Mouse (Mus musculus) embryonic facial prominence, embryonic 10.5 days (tissue): ENCODE measurements around the gene Mrpl12. TPM values are rescaled to one million over a fixed set of nuclear protein-coding genes. Genes with fewer than 3 reads are reported as not detected.
A peak's percentile ranks its signal among the peaks of the same experiment; 100 is the strongest.

ENCODE experiments used
- DNase-seq: peaks from one replicate; pipeline ENCODE4 v3.0.0-alpha.2; 2017; ENCODE audit warnings: low spot score
- H3K27ac ChIP-seq: fragments of 300-500 bp; sonication (generic); replicated peaks from 2 replicates; pipeline ENCODE4 v1.5.1; 2016; ENCODE audit warnings: mild to moderate bottlenecking
- H3K27me3 ChIP-seq: fragments of 300-500 bp; sonication (generic); replicated peaks from 2 replicates; pipeline ENCODE4 v1.6.1; 2016; ENCODE audit warnings: low read depth, mild to moderate bottlenecking; ENCODE audit not compliant: poor library complexity, severe bottlenecking
- H3K36me3 ChIP-seq: fragments of 300-500 bp; sonication (generic); replicated peaks from 2 replicates; pipeline ENCODE4 v1.6.1; 2016; ENCODE audit warnings: mild to moderate bottlenecking, moderate library complexity
- H3K4me1 ChIP-seq: fragments of 300-500 bp; sonication (generic); 2 replicates; pipeline ENCODE4 v1.6.1; 2016
- H3K4me3 ChIP-seq: fragments of 300-500 bp; sonication (generic); 2 replicates; pipeline ENCODE4 v1.5.1; 2016; ENCODE audit warnings: mild to moderate bottlenecking, moderate library complexity
- H3K9me3 ChIP-seq: fragments of 300-500 bp; sonication (generic); 2 replicates; pipeline ENCODE4 v1.6.1; 2016; ENCODE audit warnings: mild to moderate bottlenecking
- WGBS: fragments of 180-500 bp; shearing (Covaris S2); methylation state at CpG from one replicate; pipeline ENCODE4 v1.1.7; 2016; 5-methylcytosine and 5-hydroxymethylcytosine counted together
- polyA plus RNA-seq: library from polyadenylated mRNA; unstranded; fragments of >200 nt; fragmentation: Nextera tagmentation; extraction: Ambion mirVana; gene quantifications from 2 replicates; pipeline ENCODE4 v1.2.1, GENCODE M21; 2016

The Mrpl12 gene
- polyA plus RNA-seq, 1 experiment from 2014 or later, result 206 TPM

- H3K4me1 ChIP-seq, result peaks cover 59% of the 10 kb centered on the region
These were observed 4.8 kb downstream of the Mrpl12 start for GRCm38 (mm10) chr11:120489054-120489761.

GRCm38 (mm10) chr11:120490291-120491046, 6.1 kb downstream of the Mrpl12 start:
- Histone ChIP-seq H3K4me3 (peak overlapping the region; percentile 87), H3K9me3 (no peaks in the 10 kb centered on the region)

More at GRCm38 (mm10) chr11:120489054-120489761, 4.8 kb downstream of the Mrpl12 start:
- 65% methylated on average over 4 of the region's 4 CpGs for WGBS
- H3K4me3 ChIP-seq, result peak overlapping the region; percentile 4; the same call in 1 of the 2 replicates
- H3K36me3 ChIP-seq, result peaks cover 61% of the 10 kb centered on the region
- DNase-seq, result peak; percentile 74
- H3K9me3 ChIP-seq, result no peaks in the 10 kb centered on the region
- no peak overlapping the region; the same call in 1 of the 2 replicates for H3K27ac ChIP-seq
- H3K27me3 ChIP-seq, result no peaks in the 10 kb centered on the region

GRCm38 (mm10) chr11:120491317-120492023, 7.1 kb downstream of the Mrpl12 start, which contains the start of gene Slc25a10:
Gene Slc25a10 (plus strand): TSS chr11:120491840.
- no peaks in the 10 kb centered on the region for H3K9me3 ChIP-seq
- under 1% methylated on average over 35 of the region's 35 CpGs for WGBS
- no peaks in the 10 kb centered on the region for H3K27me3 ChIP-seq
- peaks cover 47% of the 10 kb centered on the region for H3K4me1 ChIP-seq
- H3K4me3 ChIP-seq, result peak within 1 kb of the TSS; percentile 87
- peak within 1 kb of the TSS; percentile 92 for H3K27ac ChIP-seq
- H3K36me3 ChIP-seq, result peaks cover 70% of the 10 kb centered on the region
- DNase-seq, result peak; percentile 93

More at GRCm38 (mm10) chr11:120490291-120491046, 6.1 kb downstream of the Mrpl12 start:
- H3K27me3 ChIP-seq, result no peaks in the 10 kb centered on the region
- H3K27ac ChIP-seq, result peak overlapping the region; percentile 92
- H3K4me1 ChIP-seq, result peaks cover 54% of the 10 kb centered on the region
- WGBS, result 39% methylated on average over 4 of the region's 4 CpGs
- DNase-seq, result no peak
- H3K36me3 ChIP-seq, result peaks cover 70% of the 10 kb centered on the region

DNA sequence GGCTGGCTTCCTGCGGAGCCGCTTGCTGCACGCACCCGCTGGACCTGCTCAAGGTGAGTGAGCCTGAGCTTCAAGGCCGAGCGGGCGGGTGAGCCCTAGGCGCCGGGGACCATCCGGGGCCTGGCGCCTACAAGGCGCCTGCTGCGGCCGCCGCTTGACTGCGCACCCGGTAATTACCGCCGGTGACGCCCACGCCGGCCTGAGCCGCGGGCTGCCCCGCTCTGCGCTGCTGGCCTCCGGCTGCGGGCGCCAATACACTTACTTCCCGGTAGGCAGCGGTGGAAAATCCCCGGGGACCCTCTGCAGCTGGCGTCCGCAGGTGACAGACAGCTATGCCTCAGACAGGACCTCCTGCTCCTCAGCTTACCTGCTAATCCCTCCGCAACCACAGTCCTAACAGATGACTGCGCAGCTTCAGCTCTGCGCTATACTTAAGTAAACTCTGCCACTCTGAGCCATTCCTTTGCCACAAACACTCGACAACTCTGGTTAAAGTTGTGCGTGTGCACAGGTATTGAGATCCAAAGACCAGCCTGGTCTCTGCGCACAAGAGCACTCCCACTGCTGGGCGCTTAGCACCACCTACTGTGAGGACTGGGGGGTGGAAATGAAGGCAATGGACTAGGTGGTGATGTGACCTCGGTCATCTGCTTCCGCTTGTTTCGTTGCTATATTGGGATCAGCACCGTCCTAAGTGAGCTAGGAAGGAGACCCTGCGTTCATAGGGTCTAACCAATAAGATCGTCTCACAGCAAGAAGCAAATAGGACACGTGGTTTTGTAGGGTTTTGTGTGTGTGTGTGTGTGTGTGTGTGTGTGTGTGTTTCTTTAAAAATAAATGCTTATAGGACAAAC, 7.8 kb downstream of the Mrpl12 start:
- peak; percentile 64 for DNase-seq
- H3K27me3 ChIP-seq, result no peaks in the 10 kb centered on the region
- H3K36me3 ChIP-seq, result peaks cover 70% of the 10 kb centered on the region
- no peaks in the 10 kb centered on the region for H3K9me3 ChIP-seq
- H3K4me3 ChIP-seq, result peak overlapping the region; percentile 87
- peaks cover 47% of the 10 kb centered on the region for H3K4me1 ChIP-seq
- WGBS, result under 1% methylated on average over 48 of the region's 48 CpGs
- H3K27ac ChIP-seq, result peak overlapping the region; percentile 92

- Histone ChIP-seq H3K4me3 (peak overlapping the region; percentile 87), H3K27ac (peak overlapping the region; percentile 92), H3K36me3 (peaks cover 70% of the 10 kb centered on the region), H3K4me1 (peaks cover 47% of the 10 kb centered on the region), H3K9me3 (no peaks in the 10 kb centered on the region), H3K27me3 (no peaks in the 10 kb centered on the region)
- 31% methylated on average over 3 of the region's 3 CpGs for WGBS
- DNase-seq, result no peak
These were observed 8.4 kb downstream of the Mrpl12 start for GRCm38 (mm10) chr11:120492878-120493203.

DNA sequence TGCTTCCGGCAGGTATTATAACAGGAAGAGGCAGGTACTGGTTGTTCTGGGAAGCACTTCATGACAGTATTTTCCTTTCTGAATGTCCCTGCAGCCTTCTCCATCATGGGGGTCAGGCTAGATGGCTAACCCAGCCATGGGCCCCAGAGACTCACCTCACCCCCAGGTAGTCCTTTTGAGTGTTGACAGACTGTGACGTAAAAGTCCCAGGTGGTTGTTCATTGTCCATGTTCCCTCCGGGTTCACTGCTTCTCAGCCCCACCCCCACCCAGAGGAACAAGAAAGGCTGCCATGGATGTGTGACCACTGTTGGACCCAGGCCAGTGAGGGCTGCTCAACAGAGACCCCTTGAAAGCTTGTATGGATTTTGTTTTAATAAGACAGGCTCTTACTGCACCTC, 8.9 kb downstream of the Mrpl12 start:
- Histone ChIP-seq H3K27ac (peak overlapping the region; percentile 92), H3K4me3 (peak overlapping the region; percentile 87), H3K9me3 (no peaks in the 10 kb centered on the region), H3K4me1 (peaks cover 47% of the 10 kb centered on the region), H3K36me3 (peaks cover 70% of the 10 kb centered on the region), H3K27me3 (no peaks in the 10 kb centered on the region)
- DNase-seq, result no peak
- WGBS, result 65% methylated on average over 3 of the region's 3 CpGs

DNA sequence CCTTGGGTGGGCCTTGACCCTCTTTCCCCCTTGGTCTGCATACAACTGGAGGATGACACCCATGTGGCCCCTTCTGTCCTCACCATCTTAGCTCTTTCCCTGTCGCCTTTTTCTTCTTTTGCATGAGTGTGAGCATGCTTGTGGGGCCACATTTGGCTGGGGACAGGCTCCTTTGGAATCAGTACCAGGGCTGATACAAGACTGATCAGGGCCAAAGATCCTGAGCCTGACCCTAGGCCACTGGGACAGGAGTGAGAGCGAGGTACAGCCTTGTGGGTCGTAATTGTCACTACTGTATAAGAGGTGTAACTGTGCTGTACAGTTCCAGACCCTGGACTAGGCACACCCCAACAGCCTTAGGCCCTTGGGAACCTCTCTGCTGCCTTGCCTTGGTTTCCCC, 9.5 kb downstream of the Mrpl12 start:
- no peaks in the 10 kb centered on the region for H3K9me3 ChIP-seq
- 0 out of 2 replicates have a peak overlapping the region, but pooled peaks have one; percentile 87 for H3K4me3 ChIP-seq
- no peak for DNase-seq
- H3K36me3 ChIP-seq, result peaks cover 70% of the 10 kb centered on the region
- H3K27me3 ChIP-seq, result no peaks in the 10 kb centered on the region
- no peak overlapping the region for H3K27ac ChIP-seq
- WGBS, result 82% methylated on average over 3 of the region's 3 CpGs
- peaks cover 47% of the 10 kb centered on the region for H3K4me1 ChIP-seq

DNA sequence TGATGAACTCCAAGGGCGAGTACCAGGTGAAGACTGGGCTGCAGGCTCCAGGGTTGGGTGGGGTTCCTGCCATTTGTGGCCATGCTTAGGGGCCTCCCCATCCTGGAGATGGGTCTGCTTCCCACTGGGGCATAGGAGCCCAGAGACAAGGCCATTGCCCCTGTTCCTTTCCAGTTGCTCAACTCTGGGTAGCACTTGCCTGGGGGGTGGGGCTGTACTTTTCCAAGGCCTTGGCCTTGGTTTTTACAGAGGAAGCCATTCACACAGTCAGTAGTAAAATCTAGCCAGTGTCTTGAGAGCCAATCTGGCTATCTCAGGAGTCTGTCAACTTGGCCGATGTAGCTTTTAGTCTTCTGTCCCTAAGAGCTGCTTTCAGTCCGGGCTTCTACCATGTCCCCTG, 13.0 kb downstream of the Mrpl12 start:
- Histone ChIP-seq H3K9me3 (no peaks in the 10 kb centered on the region), H3K36me3 (peaks cover 63% of the 10 kb centered on the region), H3K27ac (no peak overlapping the region), H3K4me1 (peaks cover 23% of the 10 kb centered on the region), H3K27me3 (no peaks in the 10 kb centered on the region), H3K4me3 (0 out of 2 replicates have a peak overlapping the region, but pooled peaks have one; percentile 11)
- WGBS, result 90% methylated on average over 3 of the region's 3 CpGs
- no peak for DNase-seq

- 92% methylated on average over 12 of the region's 12 CpGs for WGBS
- peak overlapping the region; percentile 13; the same call in 1 of the 2 replicates for H3K4me3 ChIP-seq
- H3K27me3 ChIP-seq, result no peaks in the 10 kb centered on the region
- peaks cover 15% of the 10 kb centered on the region for H3K4me1 ChIP-seq
- H3K36me3 ChIP-seq, result peaks cover 63% of the 10 kb centered on the region
- H3K9me3 ChIP-seq, result no peaks in the 10 kb centered on the region
- DNase-seq, result no peak
- no peak overlapping the region for H3K27ac ChIP-seq
These were observed 13.8 kb downstream of the Mrpl12 start for GRCm38 (mm10) chr11:120498226-120498625.

DNA sequence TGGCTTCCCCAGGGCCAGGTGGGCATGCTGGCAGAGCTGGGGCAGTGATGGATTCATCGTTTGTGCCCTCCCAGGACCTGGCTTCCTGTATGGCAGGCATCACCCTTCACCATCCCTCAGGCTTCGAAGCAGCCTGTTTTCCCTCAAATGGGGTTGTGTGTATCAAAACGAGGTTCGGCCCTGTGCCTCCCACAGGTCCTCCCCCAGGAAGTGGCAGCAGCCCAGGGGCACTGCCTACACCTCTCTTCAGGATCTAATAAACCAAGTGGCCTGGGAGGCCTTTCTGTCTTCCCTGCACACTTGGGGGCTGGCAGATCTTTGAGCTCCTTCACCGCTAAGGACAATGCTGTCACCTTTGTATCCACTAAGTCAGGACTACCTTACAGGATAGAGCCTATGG, 14.5 kb downstream of the Mrpl12 start:
- Histone ChIP-seq H3K27ac (no peak overlapping the region), H3K4me3 (0 out of 2 replicates have a peak overlapping the region, but pooled peaks have one; percentile 2), H3K27me3 (no peaks in the 10 kb centered on the region), H3K4me1 (peaks cover 8% of the 10 kb centered on the region; the same call in 1 of the 2 replicates), H3K9me3 (no peaks in the 10 kb centered on the region), H3K36me3 (peaks cover 60% of the 10 kb centered on the region)
- DNase-seq, result no peak
- 89% methylated on average over 5 of the region's 5 CpGs for WGBS

DNA sequence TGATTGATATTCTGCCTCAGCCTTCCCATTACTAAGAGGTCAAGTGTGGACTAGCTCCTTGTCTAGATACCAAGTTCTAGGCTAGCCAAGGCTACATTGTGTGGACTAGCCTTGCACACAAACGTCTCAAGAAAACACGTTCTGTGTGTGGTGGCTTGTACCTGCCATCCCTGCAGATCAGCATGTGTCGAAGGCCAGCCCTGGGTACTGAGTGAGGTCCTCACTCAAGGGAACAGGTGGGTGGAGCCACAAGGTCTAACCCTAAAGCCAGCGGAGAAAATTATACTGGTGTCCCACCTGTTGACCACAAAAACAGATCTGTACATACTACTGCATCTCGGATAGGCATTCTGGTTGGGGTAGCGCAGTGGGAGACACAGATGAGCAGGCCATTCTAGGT, 15.5 kb downstream of the Mrpl12 start:
- H3K27ac ChIP-seq, result no peak overlapping the region
- WGBS, result 85% methylated on average over 6 of the region's 6 CpGs
- no peaks in the 10 kb centered on the region for H3K9me3 ChIP-seq
- peaks cover 6% of the 10 kb centered on the region; the same call in 1 of the 2 replicates for H3K4me1 ChIP-seq
- DNase-seq, result no peak
- H3K27me3 ChIP-seq, result no peaks in the 10 kb centered on the region
- no peak overlapping the region for H3K4me3 ChIP-seq
- H3K36me3 ChIP-seq, result peaks cover 50% of the 10 kb centered on the region
